Mouse (Mus musculus) NIH3T3 (cell line): ENCODE measurements around the gene Npas3.

Source experiments
- DNase-seq: peaks from one replicate; pipeline ENCODE4 v3.0.0-alpha.2; 2012; ENCODE audit warnings: low read depth

The Npas3 gene

DNA sequence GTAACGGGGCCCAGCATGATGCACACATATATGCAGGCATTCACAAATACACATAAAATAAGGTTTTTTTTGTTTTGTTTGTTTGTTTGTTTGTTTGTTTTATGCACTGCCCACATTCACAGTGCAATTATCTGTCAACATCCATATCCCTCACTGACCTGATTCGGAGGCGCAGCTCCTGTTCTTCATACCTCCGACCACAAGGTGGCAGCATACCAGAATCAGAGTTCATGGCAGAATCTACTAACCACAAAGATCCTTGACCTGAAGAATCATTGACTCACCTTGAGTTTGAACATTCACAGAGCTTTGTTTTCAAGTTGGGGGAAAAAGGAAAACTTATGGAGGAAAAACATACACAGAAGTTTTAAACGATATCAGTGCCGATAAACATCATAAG is 743.9 kb downstream of the Npas3 start:
- peak; percentile 19 for DNase-seq

GRCm38 (mm10) chr12:53995710-53996109 is 747.2 kb downstream of the Npas3 start:
- no peak for DNase-seq

DNA sequence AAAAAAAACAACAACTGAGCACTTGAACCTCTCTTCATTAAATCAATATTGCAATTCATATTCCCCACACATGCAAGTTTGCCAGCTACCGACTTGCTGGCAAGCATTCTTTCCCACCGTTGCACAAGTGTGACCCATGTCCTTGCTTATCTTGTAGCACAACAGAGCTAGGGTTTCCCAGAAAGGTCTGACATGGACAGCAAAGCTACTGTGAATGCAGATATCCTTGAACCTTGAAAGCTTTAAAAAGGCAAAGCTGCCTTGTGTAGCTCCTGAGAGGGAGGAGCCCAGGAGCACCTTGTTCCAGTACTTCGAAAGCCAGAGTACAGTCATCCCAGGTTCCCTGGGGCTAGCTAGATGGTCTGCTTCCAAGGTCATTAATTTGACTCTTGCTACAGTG is 748.7 kb downstream of the Npas3 start:
- no peak for DNase-seq

- DNase-seq, result no peak
Observed at GRCm38 (mm10) chr12:53999647-54000637, 751.5 kb downstream of the Npas3 start.

DNA sequence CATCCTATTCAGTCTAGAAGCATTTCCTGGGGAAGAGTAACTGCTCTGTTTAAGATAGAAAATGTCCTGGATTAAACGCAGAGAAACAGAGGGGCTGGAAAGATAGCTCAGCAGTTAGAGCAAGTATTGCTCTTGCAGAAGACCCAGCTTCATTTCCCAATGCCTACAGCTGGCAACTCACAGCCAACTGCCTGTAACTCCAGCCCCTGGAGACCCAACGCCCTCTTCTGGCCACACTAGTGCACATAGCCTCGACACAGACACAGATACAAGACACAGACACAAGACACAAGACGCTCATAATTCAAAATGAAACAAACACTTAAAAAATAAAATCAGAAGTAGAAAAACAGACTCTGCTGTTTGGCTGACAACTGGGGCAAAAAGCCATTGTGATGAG is 754.0 kb downstream of the Npas3 start:
- DNase-seq, result peak; percentile 22

- DNase-seq, result peak; percentile 37
Observed at GRCm38 (mm10) chr12:54004606-54005005, 756.1 kb downstream of the Npas3 start.

- peak; percentile 73 for DNase-seq
Observed at GRCm38 (mm10) chr12:54005546-54005945, 757.1 kb downstream of the Npas3 start.

GRCm38 (mm10) chr12:54015304-54015703 is 766.8 kb downstream of the Npas3 start:
- no peak for DNase-seq

DNA sequence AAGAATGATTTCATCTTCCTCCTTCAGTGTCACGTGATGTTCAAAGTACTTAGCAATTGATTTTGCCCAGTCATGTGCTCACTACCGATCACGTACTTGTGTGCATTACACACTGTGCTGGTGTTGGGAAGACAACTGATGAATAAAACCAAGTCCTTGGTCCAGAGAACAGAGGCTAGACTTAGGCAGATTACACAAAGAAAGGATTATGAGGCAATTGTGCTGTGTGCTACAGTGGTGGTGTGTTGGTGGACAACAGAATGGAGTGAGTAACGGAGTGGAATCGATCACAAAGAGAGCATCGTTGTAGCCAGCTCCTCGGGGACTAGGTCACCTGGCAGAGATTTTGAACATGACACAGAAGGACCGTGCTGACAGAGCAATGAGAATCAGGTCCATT is 769.5 kb downstream of the Npas3 start:
- no peak for DNase-seq

DNA sequence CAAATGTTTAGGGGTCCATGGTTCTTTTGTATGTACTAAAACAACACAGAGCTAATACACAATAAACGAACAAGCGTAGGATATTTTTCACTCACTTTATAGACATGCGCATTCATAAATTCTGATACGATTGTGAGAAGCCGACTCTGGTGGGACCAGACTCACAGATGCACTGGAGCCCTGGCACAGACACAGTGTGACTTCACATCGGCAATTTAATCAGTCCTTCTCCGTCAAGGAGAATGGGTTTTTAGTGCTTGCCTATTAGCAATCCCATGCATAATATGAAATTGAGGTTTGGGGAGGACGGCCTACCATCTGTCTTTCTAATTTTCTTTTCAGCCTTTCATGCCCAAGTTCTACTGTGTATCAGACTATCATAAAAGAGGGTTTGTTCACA is 771.5 kb downstream of the Npas3 start:
- DNase-seq, result no peak

GRCm38 (mm10) chr12:54034666-54035346 is 786.3 kb downstream of the Npas3 start:
- no peak for DNase-seq

GRCm38 (mm10) chr12:54037602-54038001 is 789.1 kb downstream of the Npas3 start:
- no peak for DNase-seq

DNA sequence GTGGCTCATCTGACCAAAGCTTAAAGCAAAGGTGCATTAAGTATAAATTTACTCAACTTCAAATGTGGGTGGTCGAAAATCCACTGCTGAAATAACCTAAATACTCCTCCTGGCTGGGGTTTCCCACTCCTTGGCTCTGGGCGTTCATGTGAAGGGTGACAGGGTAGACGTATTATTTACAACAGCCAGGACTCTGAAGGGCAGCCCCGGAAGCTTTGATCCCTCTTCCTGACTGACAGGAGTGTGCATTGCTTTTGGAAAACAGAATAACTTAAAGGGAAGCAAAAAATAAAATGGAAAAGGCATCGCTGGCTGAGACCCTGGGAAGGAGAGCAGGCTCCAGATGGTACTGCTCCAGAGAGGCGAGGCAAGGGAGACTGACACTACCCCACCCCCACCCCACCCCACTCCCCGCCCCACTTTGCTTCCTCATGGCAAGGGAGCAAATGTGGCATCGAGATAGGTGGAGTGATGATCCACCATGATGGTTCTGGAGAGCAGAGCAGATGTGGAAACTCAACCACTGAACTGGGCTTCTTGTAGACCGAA is 794.6 kb downstream of the Npas3 start:
- DNase-seq, result no peak

- DNase-seq, result peak; percentile 22
Observed at GRCm38 (mm10) chr12:54044606-54045334, 796.3 kb downstream of the Npas3 start.

DNA sequence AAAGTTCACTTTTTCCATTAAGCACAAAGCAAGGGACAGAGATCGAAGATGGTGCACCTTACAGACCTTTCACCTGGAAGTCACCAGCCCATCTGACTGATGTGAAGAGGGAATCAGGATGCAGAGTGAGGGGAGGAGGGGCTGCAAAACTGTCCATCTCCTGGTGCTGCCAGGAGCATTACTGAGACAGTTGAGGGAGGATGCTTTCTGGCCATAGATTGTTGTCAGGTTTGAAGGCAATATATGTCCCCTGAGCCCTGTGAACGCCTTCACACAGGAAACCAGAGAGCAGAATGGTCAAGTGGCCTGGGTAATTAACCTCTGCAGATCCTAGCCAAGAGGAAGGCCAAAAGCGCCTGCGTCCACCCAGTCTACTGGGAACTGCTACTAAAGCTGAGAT is 796.9 kb downstream of the Npas3 start:
- DNase-seq, result no peak

- DNase-seq, result no peak
Observed at GRCm38 (mm10) chr12:54046824-54047223, 798.3 kb downstream of the Npas3 start.

GRCm38 (mm10) chr12:54048126-54048525 is 799.6 kb downstream of the Npas3 start:
- no peak for DNase-seq

GRCm38 (mm10) chr12:54049926-54050325 is 801.4 kb downstream of the Npas3 start:
- DNase-seq, result no peak

- no peak for DNase-seq
Observed at GRCm38 (mm10) chr12:54052939-54053338, 804.5 kb downstream of the Npas3 start.

GRCm38 (mm10) chr12:54053598-54053997 is 805.1 kb downstream of the Npas3 start:
- DNase-seq, result peak; percentile 51

DNA sequence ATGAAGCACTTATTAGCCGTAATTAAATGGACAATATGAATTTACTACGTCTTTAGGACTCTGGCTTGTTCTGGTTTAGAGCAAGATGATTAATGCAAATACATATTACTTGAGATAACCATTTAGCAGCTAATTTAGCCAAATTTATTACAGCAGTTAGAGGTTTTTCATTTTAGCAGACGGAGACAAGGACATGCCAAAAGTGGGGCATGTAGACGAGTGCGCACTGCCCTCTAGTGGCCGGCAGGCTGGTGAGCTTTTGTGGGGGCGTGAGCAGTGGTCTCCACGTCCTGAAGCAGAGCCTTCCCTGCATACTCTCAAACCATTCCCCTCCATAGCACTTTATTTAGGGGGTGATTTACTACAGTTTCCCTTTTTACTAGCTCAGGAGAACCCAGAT is 812.3 kb downstream of the Npas3 start:
- peak; percentile 86 for DNase-seq

- no peak for DNase-seq
Observed at GRCm38 (mm10) chr12:54061168-54061567, 812.7 kb downstream of the Npas3 start.
